Mouse (Mus musculus): ENCODE measurements around the gene Dll1. TPM values are rescaled to one million over a fixed set of nuclear protein-coding genes. Genes with fewer than 3 reads are reported as not detected.

Dll1 gene
- total and polyA plus RNA-seq, 3 experiments: 5.1 to 5.8 (median 5.4) TPM

DNA sequence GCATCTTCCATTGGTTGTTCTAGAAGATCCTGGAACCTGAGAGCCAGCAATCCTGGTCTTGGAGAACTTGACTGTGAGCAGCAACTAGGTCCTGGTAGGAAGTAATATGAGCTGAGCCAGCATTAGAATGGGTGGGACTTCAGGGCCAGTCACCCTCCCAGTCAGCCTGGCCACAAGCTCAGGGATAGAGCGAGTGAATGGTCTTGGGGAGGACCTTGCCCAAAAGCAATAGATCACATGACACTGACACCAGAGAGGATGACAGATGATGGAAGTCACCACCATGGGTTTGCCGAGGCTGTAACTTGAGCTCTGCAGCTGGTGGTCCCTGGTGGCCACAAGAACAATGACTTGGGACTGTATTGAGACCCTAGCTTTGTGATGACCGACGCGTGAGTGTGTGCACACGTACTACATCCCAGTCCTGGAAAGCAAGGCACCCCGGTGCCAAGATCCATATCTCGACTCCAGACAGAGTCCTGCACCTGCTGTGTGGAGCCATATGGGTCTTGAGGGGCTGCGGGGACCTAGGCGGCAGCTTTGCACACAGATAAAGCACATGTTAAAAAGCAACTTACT is 46.8 kb downstream of the Dll1 start:
- no peak for TF ChIP-seq POLR2A (IDR thresholded peaks at IDR 0.05; ENCODE audit: insufficient read depth, low read depth, low read length)
- no peak for TF ChIP-seq EP300 (IDR thresholded peaks at IDR 0.05; ENCODE audit: insufficient read depth, low read depth, low read length)
- no peak for TF ChIP-seq CTCF (IDR thresholded peaks at IDR 0.05)
- no peaks in the 10 kb centered on the region for H3K27me3 ChIP-seq (ENCODE audit: control insufficient read depth, insufficient read depth, low read length)

DNA sequence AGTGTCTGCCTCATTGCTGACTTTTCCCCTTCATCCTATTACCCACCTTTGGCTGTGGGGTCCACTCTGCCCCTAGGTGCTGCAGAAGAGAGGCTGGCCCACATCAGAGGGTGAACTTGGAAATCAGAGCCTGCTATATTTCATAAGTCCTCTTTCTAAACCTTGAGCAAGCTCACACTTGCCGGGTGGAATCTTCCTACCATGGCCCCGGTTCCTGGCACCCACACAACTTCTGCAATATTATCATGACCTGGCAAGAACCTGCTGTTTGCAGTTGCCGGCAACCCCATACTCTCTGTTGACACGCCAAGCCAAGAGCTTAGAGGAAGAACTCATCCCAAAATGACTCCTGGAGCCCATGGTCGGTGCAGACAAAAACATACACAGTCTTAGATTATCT is 49.6 kb downstream of the Dll1 start:
- no peak overlapping the region for H3K27ac ChIP-seq
- H3K27me3 ChIP-seq (ENCODE audit: control insufficient read depth, insufficient read depth, low read length): no peaks in the 10 kb centered on the region
- TF ChIP-seq CTCF (IDR thresholded peaks at IDR 0.05): no peak
- no peak for TF ChIP-seq POLR2A (IDR thresholded peaks at IDR 0.05; ENCODE audit: insufficient read depth, low read depth, low read length)
- TF ChIP-seq EP300 (IDR thresholded peaks at IDR 0.05; ENCODE audit: insufficient read depth, low read depth, low read length): no peak
- H3K9ac ChIP-seq (ENCODE audit: low read depth, low read length): no peak overlapping the region
- no peaks in the 10 kb centered on the region for H3K79me2 ChIP-seq (replicated peaks; ENCODE audit: control insufficient read depth, insufficient read depth, low read length)
- DNase-seq: peak in 1 of 2 experiments; percentile 26
- intact Hi-C loops (cut with DNase I): no loop called here
- no peak overlapping the region for H3K4me3 ChIP-seq
- H3K36me3 ChIP-seq (ENCODE audit: control insufficient read depth, insufficient read depth, low read length): no peaks in the 10 kb centered on the region
- no peaks in the 10 kb centered on the region for H3K4me1 ChIP-seq (ENCODE audit: control insufficient read depth, insufficient read depth, low read length)
- WGBS: 39% methylated on average over 5 of the region's 5 CpGs

More for the DNA sequence above, 46.8 kb downstream of the Dll1 start:
- 83% methylated on average over 10 of the region's 10 CpGs for WGBS
- intact Hi-C loops (cut with DNase I): no loop called here
- Histone ChIP-seq H3K36me3 (ENCODE audit: control insufficient read depth, insufficient read depth, low read length) (no peaks in the 10 kb centered on the region), H3K79me2 (replicated peaks; ENCODE audit: control insufficient read depth, insufficient read depth, low read length) (no peaks in the 10 kb centered on the region), H3K9ac (ENCODE audit: low read depth, low read length) (no peak overlapping the region), H3K4me3 (no peak overlapping the region), H3K27ac (no peak overlapping the region), H3K4me1 (ENCODE audit: control insufficient read depth, insufficient read depth, low read length) (no peaks in the 10 kb centered on the region)
- no peak for DNase-seq

DNA sequence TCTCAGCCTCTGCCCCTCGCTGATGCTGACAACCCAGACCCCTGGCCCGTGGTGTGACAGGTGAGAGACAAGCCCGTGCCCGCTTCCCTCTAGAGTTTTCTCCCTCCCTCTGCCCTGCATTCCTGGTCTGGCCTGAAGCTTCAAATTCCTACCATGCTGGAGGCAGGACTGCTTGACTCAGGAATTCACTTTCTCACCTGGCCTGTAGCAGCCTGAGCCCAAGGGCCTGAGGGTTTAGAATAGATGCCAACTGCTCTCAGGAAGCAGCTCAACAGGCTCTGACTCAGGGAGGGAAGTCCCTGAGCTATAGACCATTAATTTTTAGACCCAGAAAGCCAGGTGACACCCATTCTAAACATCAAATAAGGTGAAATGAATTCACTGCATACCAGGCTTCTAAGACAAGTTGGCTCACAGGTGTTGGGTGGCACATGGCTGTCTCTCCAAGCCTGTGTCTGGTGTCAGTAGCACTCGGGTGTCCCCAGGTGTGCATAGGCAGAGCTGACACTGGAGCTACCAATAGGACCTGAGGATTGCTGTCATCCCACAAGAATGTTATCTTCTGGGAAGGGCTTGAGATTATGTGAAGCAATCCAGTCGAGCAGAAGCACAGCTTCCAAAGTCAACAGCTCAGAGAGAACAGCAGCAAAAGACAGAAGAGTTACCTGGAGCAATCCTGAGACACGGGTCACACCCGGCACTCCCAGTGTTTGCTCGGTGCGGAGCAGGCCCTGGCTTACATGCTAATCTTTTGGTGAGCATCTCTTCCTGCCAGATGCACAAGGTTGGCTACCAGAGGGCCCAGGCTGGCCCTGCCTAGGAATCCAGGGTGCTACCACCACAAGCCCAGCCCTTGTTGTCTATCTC is 50.5 kb downstream of the Dll1 start:
- intact Hi-C loops (cut with DNase I): no loop called here

DNA sequence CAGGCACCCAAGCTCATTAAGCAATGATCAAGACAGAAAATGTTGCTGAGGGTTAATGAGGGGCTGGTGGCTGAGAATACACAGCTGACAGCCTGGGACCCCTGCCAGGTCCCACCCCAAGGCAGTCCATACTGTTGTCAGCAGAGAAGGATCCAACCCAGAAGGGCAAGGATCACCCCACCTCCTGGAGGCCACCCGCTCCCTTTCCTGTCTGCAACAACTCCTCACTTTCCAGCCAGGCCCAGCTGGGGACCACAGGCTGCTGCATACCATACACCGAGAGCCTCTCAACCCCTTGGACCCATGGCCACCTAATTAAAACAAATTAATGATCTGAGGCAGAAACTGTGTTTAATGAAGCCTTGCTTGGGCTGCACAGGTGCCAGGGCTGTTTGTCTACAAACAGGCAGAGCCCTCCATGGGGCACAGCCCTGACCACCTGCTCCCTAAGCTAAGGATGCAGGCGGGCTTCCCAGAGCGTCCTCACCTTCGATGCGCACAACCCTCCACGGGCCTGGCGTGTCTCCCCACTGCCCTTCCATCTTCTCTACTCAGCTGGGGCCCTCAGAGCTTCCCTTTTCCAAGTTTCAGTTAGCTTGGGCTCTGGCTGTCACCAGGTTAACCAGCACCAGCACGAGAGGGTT is 53.4 kb downstream of the Dll1 start:
- TF ChIP-seq EP300 (IDR thresholded peaks at IDR 0.05; ENCODE audit: insufficient read depth, low read depth, low read length): no peak
- WGBS: 79% methylated on average over 9 of the region's 9 CpGs
- no peaks in the 10 kb centered on the region for H3K4me1 ChIP-seq (ENCODE audit: control insufficient read depth, insufficient read depth, low read length)
- H3K9ac ChIP-seq (ENCODE audit: low read depth, low read length): no peak overlapping the region
- H3K27ac ChIP-seq: no peak overlapping the region
- H3K4me3 ChIP-seq: no peak overlapping the region
- no peaks in the 10 kb centered on the region for H3K79me2 ChIP-seq (replicated peaks; ENCODE audit: control insufficient read depth, insufficient read depth, low read length)
- no peaks in the 10 kb centered on the region for H3K36me3 ChIP-seq (ENCODE audit: control insufficient read depth, insufficient read depth, low read length)
- no peaks in the 10 kb centered on the region for H3K27me3 ChIP-seq (ENCODE audit: control insufficient read depth, insufficient read depth, low read length)
- no peak for DNase-seq
- intact Hi-C loops (cut with DNase I): no loop called here

More for the DNA sequence above, 50.5 kb downstream of the Dll1 start:
- Histone ChIP-seq H3K79me2 (replicated peaks; ENCODE audit: control insufficient read depth, insufficient read depth, low read length) (no peaks in the 10 kb centered on the region), H3K9ac (ENCODE audit: low read depth, low read length) (no peak overlapping the region), H3K4me3 (no peak overlapping the region), H3K27me3 (ENCODE audit: control insufficient read depth, insufficient read depth, low read length) (no peaks in the 10 kb centered on the region), H3K27ac (no peak overlapping the region), H3K36me3 (ENCODE audit: control insufficient read depth, insufficient read depth, low read length) (no peaks in the 10 kb centered on the region), H3K4me1 (ENCODE audit: control insufficient read depth, insufficient read depth, low read length) (no peaks in the 10 kb centered on the region)
- no peak for DNase-seq
- WGBS: 83% methylated on average over 10 of the region's 10 CpGs
- TF ChIP-seq POLR2A (IDR thresholded peaks at IDR 0.05; ENCODE audit: insufficient read depth, low read depth, low read length): no peak
- no peak for TF ChIP-seq EP300 (IDR thresholded peaks at IDR 0.05; ENCODE audit: insufficient read depth, low read depth, low read length)
- no peak for TF ChIP-seq CTCF (IDR thresholded peaks at IDR 0.05)

Other genes with a start within 250 kb of the Dll1 start
- 10 to 100 TPM; 11.9 to 12.7 TPM for gene Fam120b, start 19.3 kb upstream of the Dll1 start, total RNA-seq (2021)
- gene Fam120b, start 19.3 kb upstream of the Dll1 start, polyA plus RNA-seq (2012; rRNA removed): 7.1 and 10.6 TPM in 2 replicates
- 100 to 1,000 TPM; 109 to 125 TPM for gene Psmb1, start 122.9 kb upstream of the Dll1 start, total RNA-seq (2021)
- 93.1 and 161 TPM in 2 replicates for gene Psmb1, start 122.9 kb upstream of the Dll1 start, polyA plus RNA-seq (2012; rRNA removed)
- 10 to 100 TPM in 1 of 2 experiments, 1 to 10 TPM in 1; 9.6 to 10.9 TPM for gene Tbp, start 123.0 kb upstream of the Dll1 start, total RNA-seq (2021)
- 20.4 and 29.5 TPM in 2 replicates for gene Tbp, start 123.0 kb upstream of the Dll1 start, polyA plus RNA-seq (2012; rRNA removed)
- gene Pdcd2, start 150.4 kb upstream of the Dll1 start, total RNA-seq (2021): 10 to 100 TPM; 13.9 to 16.4 TPM
- 9.2 and 13.1 TPM in 2 replicates for gene Pdcd2, start 150.4 kb upstream of the Dll1 start, polyA plus RNA-seq (2012; rRNA removed)
- gene Prdm9, start 187.5 kb upstream of the Dll1 start, total RNA-seq (2021): 1 to 10 TPM; 1.3 to 1.7 TPM
- 1.4 and 1.8 TPM in 2 replicates for gene Prdm9, start 187.5 kb upstream of the Dll1 start, polyA plus RNA-seq (2012; rRNA removed)